Mouse (Mus musculus) stomach, postnatal 0 days (tissue): ENCODE data around the gene 4931423N10Rik.

Experiments used
- CTCF ChIP-seq: IDR thresholded peaks from 2 replicates; pipeline ENCODE4 v1.5.1; 2016; ENCODE audit warnings: antibody characterized with exemption, low read depth, mild to moderate bottlenecking, moderate library complexity
- EP300 ChIP-seq: optimal IDR thresholded peaks from 2 replicates; pipeline ENCODE3; 2016; ENCODE audit warnings: antibody characterized with exemption

- TF ChIP-seq CTCF (no peak), EP300 (no peak)
Measured at GRCm38 (mm10) chr2:23234065-23234773, 26.9 kb downstream of the 4931423N10Rik start.
